Mouse (Mus musculus) frontal cortex, postnatal 10 days (tissue): ENCODE results near the gene Kcnk4.

Source experiments
- DNase-seq, 2 experiments: peaks; one replicate each; pipeline ENCODE4 v3.0.0; 2022; ENCODE audit warnings: low spot score in 2 of 2, mixed read lengths in 1 of 2

The Kcnk4 gene

DNA sequence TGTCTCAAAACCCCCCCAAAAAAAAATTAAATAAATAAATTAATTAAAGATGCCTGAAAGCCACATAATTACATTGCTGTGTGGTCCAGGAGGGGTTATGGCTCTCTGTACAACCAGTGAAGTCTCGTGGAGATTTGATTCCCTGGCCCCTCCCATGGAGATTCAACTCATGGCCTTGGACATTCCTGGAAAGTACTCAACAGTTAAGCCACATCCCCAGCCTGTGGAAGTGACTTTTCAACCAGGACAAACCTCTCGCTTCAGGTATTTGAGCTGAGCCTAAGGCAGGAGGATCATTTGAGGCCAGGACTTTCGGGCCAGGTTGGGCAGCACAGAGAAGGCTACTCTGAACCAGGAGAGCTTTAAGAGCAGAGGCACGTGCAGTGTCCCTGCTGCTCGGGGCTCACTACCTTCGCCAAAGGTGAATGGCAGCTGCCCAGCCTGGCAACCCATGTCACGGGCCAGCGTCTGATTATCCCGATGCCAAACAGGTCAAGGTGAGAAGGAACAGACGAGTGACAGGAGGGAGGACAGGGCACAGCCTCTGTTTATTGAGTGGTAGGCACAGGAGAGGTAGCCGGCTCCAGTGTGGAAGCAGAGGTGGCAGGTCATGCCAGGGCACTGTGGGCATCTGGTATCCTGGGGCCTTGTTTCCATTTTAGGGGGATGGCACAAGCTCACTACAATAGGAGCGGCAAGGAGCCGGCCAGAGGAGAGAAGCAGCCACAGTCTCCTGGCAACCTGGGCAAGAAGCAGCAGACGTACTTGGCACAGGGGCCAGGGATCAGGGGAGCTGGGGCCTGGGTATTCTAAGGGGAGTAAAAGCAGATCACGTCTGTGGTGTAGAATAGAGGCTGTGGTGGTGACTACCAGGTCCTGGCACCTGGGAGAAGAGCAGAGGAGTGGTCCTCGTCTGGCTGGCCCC, 3.5 kb upstream of the Kcnk4 start:
- no peak for DNase-seq

- no peak for DNase-seq
Measured at GRCm38 (mm10) chr19:6936299-6936698, 2.0 kb upstream of the Kcnk4 start.

GRCm38 (mm10) chr19:6933436-6934194, 700 bp downstream of the Kcnk4 start:
- DNase-seq: no peak

GRCm38 (mm10) chr19:6933102-6933435, 1.2 kb downstream of the Kcnk4 start:
- no peak for DNase-seq

DNA sequence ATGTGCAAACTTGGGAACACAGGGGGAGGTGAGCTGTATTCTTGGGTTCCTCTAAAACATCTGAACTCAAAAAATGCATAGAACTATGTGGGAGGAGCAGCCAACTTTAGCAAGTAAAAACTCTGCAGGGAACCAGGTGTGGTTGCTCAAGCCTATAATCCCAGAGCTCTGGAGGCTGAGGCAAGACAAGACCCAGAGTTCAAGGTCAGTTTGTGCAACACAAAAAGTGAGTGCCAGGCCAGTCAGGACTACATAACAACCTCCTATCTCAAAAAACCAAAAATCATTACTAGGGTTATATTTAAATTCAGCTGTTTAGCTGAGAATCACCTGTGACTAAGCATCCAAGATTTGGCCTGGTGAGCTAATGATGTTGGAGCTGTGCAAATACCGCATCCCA, 2.3 kb downstream of the Kcnk4 start:
- DNase-seq: no peak

- DNase-seq: no peak
Measured at GRCm38 (mm10) chr19:6931002-6931401, 3.3 kb downstream of the Kcnk4 start.

GRCm38 (mm10) chr19:6928080-6928479, 6.2 kb downstream of the Kcnk4 start:
- no peak for DNase-seq

GRCm38 (mm10) chr19:6926559-6927255, 7.6 kb downstream of the Kcnk4 start:
- no peak for DNase-seq

DNA sequence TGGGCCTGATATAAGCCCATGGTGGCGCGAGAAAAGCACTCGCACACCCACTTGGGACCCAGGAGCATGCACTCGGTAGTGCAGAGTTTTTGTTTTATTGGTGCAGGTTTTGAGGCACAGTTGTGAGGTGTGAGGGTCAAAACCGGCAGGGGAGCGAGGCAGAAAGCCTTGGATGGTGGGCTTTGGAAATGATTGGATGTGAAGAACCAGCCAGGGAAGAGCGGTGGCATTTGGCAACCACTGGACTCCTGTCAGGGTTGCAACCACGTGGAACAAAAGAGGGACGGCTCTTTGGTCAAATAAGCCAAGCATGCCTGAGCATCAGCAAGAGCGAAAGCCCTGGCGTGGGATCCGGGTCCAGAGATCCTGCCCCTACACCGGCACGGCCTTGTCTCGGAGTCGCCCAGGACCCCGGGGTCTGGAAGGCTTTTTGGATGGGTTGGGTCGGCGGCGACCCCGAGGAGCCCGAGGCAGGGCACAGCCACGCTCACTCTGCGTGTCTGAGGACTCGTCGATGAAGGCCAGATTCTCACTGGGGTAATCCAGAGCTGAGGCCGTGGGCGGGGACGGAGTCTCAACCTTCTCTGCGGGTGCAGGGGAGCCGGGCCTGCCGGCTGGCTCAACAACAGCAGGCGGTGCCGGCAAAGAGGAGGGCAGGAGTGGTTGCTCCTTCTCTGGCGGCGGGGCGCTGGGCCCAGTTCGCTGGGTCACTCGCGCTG, 8.5 kb downstream of the Kcnk4 start:
- no peak for DNase-seq

GRCm38 (mm10) chr19:6925307-6925573, 9.1 kb downstream of the Kcnk4 start, which contains the start of gene Catsperz:
TSS of gene Catsperz (minus strand) at chr19:6925380.
- DNase-seq: no peak

GRCm38 (mm10) chr19:6924461-6925306, 9.6 kb downstream of the Kcnk4 start:
- peak; percentile 69 to 80 for DNase-seq

DNA sequence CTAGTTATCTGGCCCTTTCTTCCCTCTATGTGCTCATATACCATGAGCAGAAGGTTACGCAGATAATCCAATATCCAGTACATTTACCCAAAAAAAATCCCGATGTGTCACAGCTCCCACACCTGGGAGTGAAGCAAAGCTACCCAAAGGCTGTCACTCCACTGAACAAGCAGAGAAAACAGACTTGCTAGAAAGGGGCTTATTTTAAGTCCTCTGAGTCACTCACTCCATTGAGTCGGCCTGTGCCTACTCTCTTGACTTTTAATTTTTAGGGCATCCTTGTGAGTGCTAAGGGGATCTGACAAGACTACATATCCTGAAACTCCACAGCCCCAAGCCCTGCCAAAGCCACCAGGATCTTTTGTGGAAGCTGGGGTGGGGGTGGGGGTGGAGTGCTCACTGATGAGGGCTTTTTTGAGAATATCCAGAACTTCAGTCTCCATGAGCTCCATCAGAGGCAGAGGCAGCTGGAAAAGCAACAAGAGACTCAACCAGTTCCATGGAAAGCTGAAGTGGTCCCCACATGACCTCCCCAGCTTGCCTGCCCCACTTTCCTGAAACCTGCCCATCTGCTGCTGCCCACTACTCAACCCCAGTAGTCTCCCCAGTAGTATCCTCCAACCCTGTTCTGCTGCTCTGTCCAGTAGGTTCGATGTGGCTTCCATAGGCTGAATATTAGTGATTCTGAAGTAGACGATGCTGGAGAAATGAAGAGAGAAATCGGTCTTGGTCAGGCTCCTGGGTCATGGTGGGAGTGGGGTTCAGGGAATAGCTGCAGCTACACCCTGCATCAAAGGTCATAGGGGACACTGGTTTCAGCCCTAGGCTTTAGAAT, 11.2 kb downstream of the Kcnk4 start:
- no peak for DNase-seq

- peak; percentile 100 for DNase-seq
Measured at GRCm38 (mm10) chr19:6921647-6922567, 12.4 kb downstream of the Kcnk4 start, which contains the start of gene Esrra. TSS of gene Esrra (minus strand) at chr19:6921813.

DNA sequence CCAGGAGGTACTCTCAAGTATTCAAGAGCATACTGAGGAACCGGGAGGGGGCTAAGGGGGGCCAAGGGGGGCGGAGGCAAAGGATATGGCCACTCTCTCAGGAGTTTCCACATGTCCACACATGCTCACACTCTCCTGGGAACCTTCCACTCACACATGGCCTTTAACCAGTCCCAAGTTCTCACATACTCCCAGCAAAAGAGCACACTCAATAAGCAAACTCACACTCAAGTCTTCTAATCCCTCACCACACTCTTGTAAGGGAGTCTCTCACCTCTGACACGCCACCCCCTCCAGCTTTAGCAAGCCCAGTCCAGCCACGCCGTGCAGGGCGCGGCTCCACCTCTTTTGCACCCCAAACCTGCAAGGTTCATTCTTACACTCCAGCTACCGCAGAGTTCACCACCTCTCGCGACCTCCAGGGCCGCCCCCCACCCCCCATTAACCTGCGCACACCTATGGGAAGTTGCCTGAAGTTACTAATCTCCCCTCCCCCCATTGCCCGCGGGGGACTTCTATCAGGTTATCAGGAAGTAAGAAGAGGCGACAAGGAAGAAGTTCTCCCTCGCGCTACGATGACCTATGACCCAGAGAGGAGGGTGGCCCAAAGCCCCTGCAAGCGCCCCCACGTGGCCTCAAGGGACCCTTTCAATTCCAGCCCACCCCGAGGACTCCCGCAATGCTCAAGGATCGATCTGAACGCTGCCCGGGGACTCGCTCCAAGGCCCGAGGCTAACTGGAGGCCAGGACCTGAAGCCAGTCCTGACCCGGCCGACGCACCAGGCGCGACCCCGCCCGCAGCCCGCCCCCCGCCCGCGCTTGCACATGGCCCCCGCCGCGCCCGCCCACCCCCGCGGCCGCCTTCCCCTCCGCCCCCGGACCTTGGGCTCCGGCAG, 13.3 kb downstream of the Kcnk4 start:
- peak; percentile 59 to 72 for DNase-seq

DNA sequence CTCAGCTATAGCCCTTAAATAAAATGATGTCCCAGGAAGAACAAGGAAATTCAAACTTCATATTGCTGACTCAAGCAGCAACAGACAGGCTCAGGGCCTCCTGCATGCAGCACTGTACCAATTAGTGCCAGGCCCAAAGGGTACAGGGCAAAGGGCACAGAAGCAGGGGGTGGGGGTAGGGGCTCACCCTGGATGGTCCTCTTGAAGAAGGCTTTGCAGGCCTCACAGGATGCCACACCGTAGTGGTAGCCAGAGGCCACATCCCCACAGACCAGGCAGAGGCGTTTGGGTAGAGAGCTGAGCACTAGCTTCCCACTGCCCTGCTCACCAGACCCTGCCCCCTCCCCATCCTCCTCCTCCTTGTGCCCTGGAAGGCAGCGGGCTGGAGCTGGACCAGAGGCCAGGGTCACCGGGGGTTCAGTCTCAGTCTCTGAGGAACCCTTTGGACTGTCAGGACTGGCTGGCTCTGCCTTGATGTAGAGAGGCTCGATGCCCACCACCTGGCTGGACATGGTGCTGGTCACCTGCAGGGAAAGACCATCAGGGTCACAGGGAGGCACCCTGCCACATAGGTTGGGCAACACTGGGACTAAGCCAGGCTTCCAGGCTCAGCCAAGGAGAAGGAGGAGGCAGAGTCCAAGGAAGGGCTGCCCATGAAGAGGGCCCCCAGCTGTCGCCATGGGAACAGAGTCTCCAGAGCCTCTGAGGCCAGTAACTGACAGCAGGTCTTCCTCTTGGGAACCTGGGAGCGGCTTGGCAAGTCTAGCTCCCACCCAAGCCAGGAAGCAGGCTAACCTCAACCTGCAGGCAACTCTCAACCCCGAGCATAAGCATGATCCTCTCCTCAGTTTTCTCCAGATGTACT, 14.2 kb downstream of the Kcnk4 start:
- DNase-seq: peak in 1 of 2 experiments; percentile 47

DNA sequence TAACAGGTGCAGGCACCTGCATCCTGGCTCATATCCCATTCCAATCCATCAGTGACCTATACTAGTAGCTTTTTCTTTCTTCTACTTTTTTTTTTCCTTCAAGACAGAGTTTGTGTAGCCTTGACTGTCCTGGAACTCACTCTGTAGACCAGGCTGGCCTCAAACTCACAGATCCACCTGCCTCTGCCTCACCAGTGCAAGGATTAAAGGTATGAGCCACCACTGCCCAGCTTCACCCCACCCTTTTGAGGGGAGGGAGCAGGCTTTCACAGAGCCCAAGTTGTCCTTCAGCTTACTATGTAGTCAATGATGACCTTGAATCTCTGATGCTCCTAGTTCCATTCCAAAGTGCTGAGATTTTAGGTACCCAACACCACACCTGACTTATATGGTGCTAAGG, 14.9 kb downstream of the Kcnk4 start:
- DNase-seq: no peak

GRCm38 (mm10) chr19:6918321-6918720, 16.0 kb downstream of the Kcnk4 start:
- no peak for DNase-seq
